Mouse (Mus musculus) CH12.LX (cell line): ENCODE data around the gene Trappc13. TPM values are rescaled to one million over a fixed set of nuclear protein-coding genes. Genes with fewer than 3 reads are reported as not detected.
A peak's percentile ranks its signal among the peaks of the same experiment; 100 is the strongest.

Experiments
- DNase-seq: peaks from one replicate; pipeline ENCODE4 v3.0.0-alpha.2; 2013; ENCODE audit errors: extremely low read depth
- H3K27ac ChIP-seq: 2 replicates; pipeline ENCODE4 v1.5.1; 2012; ENCODE audit warnings: low read depth, mild to moderate bottlenecking, control low read depth, moderate library complexity; ENCODE audit not compliant: insufficient read depth
- H3K27me3 ChIP-seq: replicated peaks from 2 replicates; pipeline ENCODE3; 2012; ENCODE audit warnings: inconsistent platforms
- H3K36me3 ChIP-seq, 2 experiments: replicated peaks in 1 of 2; 2 replicates each; pipeline versions ENCODE3 to v1.6.1; 2012; ENCODE audit warnings: inconsistent platforms in 1 of 2, low read length in 1 of 2, mild to moderate bottlenecking in 1 of 2, mixed read lengths in 1 of 2, moderate library complexity in 1 of 2; ENCODE audit not compliant: control insufficient read depth in 1 of 2, insufficient read depth in 1 of 2
- H3K4me1 ChIP-seq, 2 experiments: 2 replicates each; pipeline ENCODE4 v1.6.1; 2012; ENCODE audit warnings: inconsistent platforms in 1 of 2, moderate library complexity in 1 of 2; ENCODE audit not compliant: insufficient read depth in 2 of 2, control insufficient read depth in 1 of 2
- H3K4me2 ChIP-seq: 2 replicates; pipeline ENCODE4 v1.6.1; 2012; ENCODE audit warnings: low read depth, mild to moderate bottlenecking, control low read depth; ENCODE audit not compliant: poor library complexity, insufficient read depth, severe bottlenecking
- H3K4me3 ChIP-seq, 3 experiments: fragments of 150-350 bp in 1 of 3; sonication (generic) in 1 of 3; replicated peaks in 1 of 3; 2 replicates each; pipeline versions ENCODE3 to v1.5.1; 2011 to 2012; ENCODE audit warnings: low read depth in 2 of 3, low read length in 2 of 3, mild to moderate bottlenecking in 2 of 3, moderate library complexity in 2 of 3, control low read depth in 1 of 3, improper control_type of control experiment in 1 of 3, inconsistent platforms in 1 of 3, mixed read lengths in 1 of 3; ENCODE audit not compliant: poor library complexity in 1 of 3
- H3K79me2 ChIP-seq: replicated peaks from 2 replicates; pipeline ENCODE4 v1.6.1; 2012; ENCODE audit warnings: mild to moderate bottlenecking, moderate library complexity; ENCODE audit not compliant: control insufficient read depth, poor library complexity, insufficient read depth, severe bottlenecking; ENCODE audit errors: extremely low read depth
- H3K9ac ChIP-seq: 2 replicates; pipeline ENCODE4 v1.6.1; 2012; ENCODE audit warnings: low read depth, mild to moderate bottlenecking, control low read depth, moderate library complexity; ENCODE audit not compliant: insufficient read depth
- H3K9me3 ChIP-seq: replicated peaks from 2 replicates; pipeline ENCODE3; 2012; ENCODE audit warnings: low read length, inconsistent platforms, mixed read lengths
- CHD2 ChIP-seq: IDR thresholded peaks from 2 replicates; pipeline ENCODE4 v1.6.1; 2011; ENCODE audit warnings: low read length, improper control_type of control experiment
- JUN ChIP-seq: IDR thresholded peaks from 2 replicates; pipeline ENCODE4 v1.6.1; 2011; ENCODE audit warnings: low read depth, mild to moderate bottlenecking, low read length, improper control_type of control experiment, moderate library complexity; ENCODE audit not compliant: insufficient read depth
- JUND ChIP-seq: conservative IDR thresholded peaks from 2 replicates; pipeline ENCODE4 v1.6.1; 2011; ENCODE audit warnings: low read depth, low read length, improper control_type of control experiment
- MAFK ChIP-seq: IDR thresholded peaks from 2 replicates; pipeline ENCODE4 v1.6.1; 2011; ENCODE audit warnings: low read length, improper control_type of control experiment; ENCODE audit not compliant: insufficient replicate concordance
- MAZ ChIP-seq: IDR thresholded peaks from 2 replicates; pipeline ENCODE4 v1.6.1; 2012; ENCODE audit warnings: low read depth, mild to moderate bottlenecking, inconsistent platforms, low read length, improper control_type of control experiment, moderate library complexity
- MYC ChIP-seq: IDR thresholded peaks from 2 replicates; pipeline ENCODE4 v1.6.1; 2011; ENCODE audit warnings: low read depth, mild to moderate bottlenecking, improper control_type of control experiment, low read length
- SIN3A ChIP-seq: IDR thresholded peaks from 2 replicates; pipeline ENCODE4 v1.6.1; 2012; ENCODE audit warnings: low read length, improper control_type of control experiment, inconsistent platforms
- UBTF ChIP-seq: IDR thresholded peaks from 2 replicates; pipeline ENCODE4 v1.6.1; 2012; ENCODE audit warnings: low read depth, mild to moderate bottlenecking, inconsistent platforms, low read length, improper control_type of control experiment, moderate library complexity
- USF1 ChIP-seq: IDR thresholded peaks from 2 replicates; pipeline ENCODE4 v1.6.1; 2014; ENCODE audit warnings: low read depth, mild to moderate bottlenecking, inconsistent platforms, low read length, improper control_type of control experiment
- ZNF384 ChIP-seq: IDR thresholded peaks from 2 replicates; pipeline ENCODE4 v1.6.1; 2012; ENCODE audit warnings: low read depth, low read length, improper control_type of control experiment, inconsistent platforms
- dilution Hi-C: fragments of 300-500 bp; cut with MboI; formaldehyde crosslinking; loops from 2 replicates; pipeline ENCODE4 v1.14.3; 2020; ENCODE audit warnings: low sequenced_read_pairs; ENCODE audit not compliant: extremely low pct_unique_long_range_greater_than_20kb, extremely low pct_ligation_motif_present
- in situ Hi-C: fragments of 300-500 bp; cut with MboI; formaldehyde crosslinking; loops from 3 replicates; pipeline ENCODE4 v1.14.3; 2019; ENCODE audit warnings: low sequenced_read_pairs, low pct_ligation_motif_present, low pct_unique_long_range_greater_than_20kb, mixed read lengths
- polyA plus RNA-seq: library from polyadenylated mRNA; unstranded; fragments of >175 nt; gene quantifications from 2 replicates; pipeline ENCODE4 v1.2.1, GENCODE M21; 2012; ENCODE audit warnings: low read depth; ENCODE audit not compliant: insufficient read length
- total RNA-seq, 2 experiments: library from RNA; depleted of rRNA; stranded (reverse); fragments of 300-350 nt in 1 of 2; fragments of >200 nt in 1 of 2; gene quantifications; 2 replicates each; pipeline ENCODE4 v1.2.3; 2012 to 2014

The Trappc13 gene
- total and polyA plus RNA-seq, 3 experiments: 30.2 to 61.9 (median 34.6) TPM

DNA sequence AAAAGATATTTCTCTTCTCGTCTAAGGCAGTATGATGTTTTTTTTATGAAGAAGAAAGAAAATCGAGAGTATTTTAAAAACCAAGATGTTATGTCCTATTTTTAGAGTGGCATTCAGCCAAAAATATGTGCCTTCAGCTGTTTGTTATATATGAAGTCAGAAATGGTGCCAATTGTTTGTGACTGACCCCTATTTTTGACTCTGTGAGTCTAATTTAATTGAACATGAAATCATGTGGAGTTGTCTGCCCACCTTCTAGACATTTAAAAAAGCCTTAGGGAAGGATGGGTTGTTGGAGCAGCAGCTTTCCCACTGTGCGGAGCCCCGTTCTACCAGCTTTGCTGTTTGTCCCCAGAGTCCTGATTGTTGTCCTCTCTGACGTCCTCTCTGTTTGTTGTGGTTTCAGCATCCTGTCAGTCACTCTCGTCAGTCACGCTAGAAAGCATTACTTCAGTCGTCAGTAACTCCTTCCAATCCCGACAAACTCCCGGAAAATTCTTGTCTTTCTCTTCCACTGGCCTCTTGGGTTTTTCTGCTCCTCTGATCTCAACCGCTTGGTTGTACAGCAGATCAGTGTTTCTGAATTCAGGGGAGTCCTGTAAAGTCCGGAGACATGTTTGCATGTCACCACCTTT, 65.9 kb downstream of the Trappc13 start:
- Histone ChIP-seq H3K9me3 (no peaks in the 10 kb centered on the region), H3K4me1 (peaks cover 0 to 11% of the 10 kb centered on the region in 2 experiments; a peak in 2 of 4 replicates), H3K9ac (no peak overlapping the region), H3K4me3 (no peak overlapping the region), H3K4me2 (no peak overlapping the region), H3K27me3 (no peaks in the 10 kb centered on the region), H3K36me3 (peaks cover 0 to 24% of the 10 kb centered on the region in 2 experiments), H3K27ac (no peak overlapping the region), H3K79me2 (peaks cover 10% of the 10 kb centered on the region)
- no peak for DNase-seq
- in situ Hi-C loops (no loop called here), dilution Hi-C loops (no loop called here)
- TF ChIP-seq JUND (no peak), JUN (no peak), USF1 (no peak), MAZ (no peak), ZNF384 (no peak), MAFK (no peak), UBTF (no peak)

DNA sequence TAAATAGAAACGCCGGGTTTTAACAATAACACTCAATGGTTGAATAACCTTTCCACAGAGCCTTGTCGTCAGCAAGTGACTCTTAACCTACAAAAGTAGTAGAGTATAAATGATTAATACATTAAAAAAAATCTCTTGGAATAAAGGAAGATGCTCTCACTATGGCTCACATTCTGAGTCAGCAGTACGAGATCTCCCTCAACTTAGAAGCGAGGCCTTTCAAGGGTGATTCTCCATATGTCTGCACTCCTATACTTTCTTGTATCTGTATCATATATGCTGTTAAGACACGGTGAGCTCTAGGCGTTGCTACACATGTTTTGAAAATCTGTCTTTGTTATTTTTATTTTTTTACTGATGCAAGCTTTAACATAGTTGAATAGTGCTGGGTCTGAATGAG, 67.7 kb downstream of the Trappc13 start:
- H3K4me1 ChIP-seq: peaks cover 0 to 16% of the 10 kb centered on the region in 2 experiments; a peak in 2 of 4 replicates
- peaks cover 0 to 28% of the 10 kb centered on the region in 2 experiments for H3K36me3 ChIP-seq
- H3K27me3 ChIP-seq: no peaks in the 10 kb centered on the region
- no peaks in the 10 kb centered on the region for H3K9me3 ChIP-seq
- no peak for DNase-seq
- TF ChIP-seq SIN3A: no peak
- TF ChIP-seq MYC: 0 out of 2 replicates have a peak, but pooled peaks have one; percentile 22
- TF ChIP-seq USF1: no peak
- 0 out of 2 replicates have a peak, but pooled peaks have one; percentile 18 for TF ChIP-seq MAFK
- TF ChIP-seq CHD2: no peak
- TF ChIP-seq JUND: no peak
- peak overlapping the region; percentile 69 to 87 (median 69) for H3K4me3 ChIP-seq
- H3K9ac ChIP-seq: peak overlapping the region; percentile 39
- no peak overlapping the region for H3K27ac ChIP-seq
- peak overlapping the region; percentile 30 for H3K4me2 ChIP-seq
- in situ Hi-C loops: no loop called here
- dilution Hi-C loops: no loop called here
- peaks cover 18% of the 10 kb centered on the region for H3K79me2 ChIP-seq
